Mouse (Mus musculus): ENCODE measurements around the gene U2af2.

DNA sequence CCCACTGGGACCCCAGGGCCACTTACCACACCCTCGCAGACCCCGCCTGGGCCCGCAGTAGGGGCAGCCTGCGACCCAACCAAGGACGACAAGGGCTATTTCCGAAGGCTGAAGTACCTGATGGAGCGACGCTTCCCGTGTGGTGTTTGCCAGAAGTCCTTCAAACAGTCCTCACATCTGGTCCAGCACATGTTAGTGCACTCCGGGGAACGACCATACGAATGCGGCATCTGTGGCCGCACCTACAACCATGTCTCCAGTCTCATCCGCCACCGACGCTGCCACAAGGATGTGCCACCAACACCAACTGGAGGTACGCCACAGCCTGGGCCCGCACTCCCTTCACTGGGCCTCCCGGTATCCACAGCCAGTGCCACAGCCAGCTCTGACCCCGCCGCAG lies 32.4 kb upstream of the U2af2 start:
- no peak for TF ChIP-seq CTCF (IDR thresholded peaks at IDR 0.05; ENCODE audit: insufficient read depth, low read depth, low read length)
- no peak for TF ChIP-seq POLR2A (IDR thresholded peaks at IDR 0.05; ENCODE audit: insufficient read depth, low read depth, low read length)

All from olfactory bulb, adult 2 months (tissue).